Mouse (Mus musculus) hindbrain, embryonic 13.5 days (tissue): ENCODE results near the gene Zfp423. TPM values are rescaled to one million over a fixed set of nuclear protein-coding genes. Genes with fewer than 3 reads are reported as not detected.

Experiments
- ATAC-seq: fragments of 200-750 bp; cut with Nextera tagmentation; 2 replicates; pipeline ENCODE4 v1.8.0; 2017; ENCODE audit warnings: moderate TSS enrichment; ENCODE audit not compliant: low FRiP score
- H3K27ac ChIP-seq: fragments of 300-500 bp; sonication (generic); 2 replicates; pipeline ENCODE4 v1.5.1; 2015; ENCODE audit warnings: inconsistent platforms, mild to moderate bottlenecking, moderate library complexity
- H3K27me3 ChIP-seq: fragments of 300-500 bp; sonication (generic); 2 replicates; pipeline ENCODE4 v1.6.1; 2015; ENCODE audit warnings: mild to moderate bottlenecking, inconsistent platforms
- H3K36me3 ChIP-seq: fragments of 300-500 bp; sonication (generic); 2 replicates; pipeline ENCODE4 v1.6.1; 2015; ENCODE audit warnings: mild to moderate bottlenecking, inconsistent platforms
- H3K4me1 ChIP-seq: fragments of 300-500 bp; sonication (generic); replicated peaks from 2 replicates; pipeline ENCODE4 v1.6.1; 2015; ENCODE audit warnings: inconsistent platforms
- H3K4me2 ChIP-seq: fragments of 300-500 bp; sonication (generic); 2 replicates; pipeline ENCODE4 v1.6.1; 2015; ENCODE audit warnings: inconsistent platforms, mild to moderate bottlenecking, moderate library complexity
- H3K4me3 ChIP-seq: fragments of 300-500 bp; sonication (generic); 2 replicates; pipeline ENCODE4 v1.5.1; 2015; ENCODE audit warnings: mild to moderate bottlenecking, inconsistent platforms
- H3K9ac ChIP-seq: fragments of 300-500 bp; sonication (generic); 2 replicates; pipeline ENCODE4 v1.6.1; 2015; ENCODE audit warnings: mild to moderate bottlenecking, inconsistent platforms
- H3K9me3 ChIP-seq: fragments of 300-500 bp; sonication (generic); 2 replicates; pipeline ENCODE4 v1.6.1; 2016; ENCODE audit warnings: inconsistent platforms
- WGBS: fragments of 180-500 bp; shearing (Covaris S2); methylation state at CpG from one replicate; pipeline ENCODE4 v1.1.7; 2015; 5-methylcytosine and 5-hydroxymethylcytosine counted together
- polyA plus RNA-seq: library from polyadenylated mRNA; unstranded; fragments of >200 nt; fragmentation: Nextera tagmentation; extraction: Ambion mirVana; gene quantifications from 2 replicates; pipeline ENCODE4 v1.2.1, GENCODE M21; 2015

Gene Zfp423
- polyA plus RNA-seq, 1 experiment from 2014 or later, result 39.6 TPM

DNA sequence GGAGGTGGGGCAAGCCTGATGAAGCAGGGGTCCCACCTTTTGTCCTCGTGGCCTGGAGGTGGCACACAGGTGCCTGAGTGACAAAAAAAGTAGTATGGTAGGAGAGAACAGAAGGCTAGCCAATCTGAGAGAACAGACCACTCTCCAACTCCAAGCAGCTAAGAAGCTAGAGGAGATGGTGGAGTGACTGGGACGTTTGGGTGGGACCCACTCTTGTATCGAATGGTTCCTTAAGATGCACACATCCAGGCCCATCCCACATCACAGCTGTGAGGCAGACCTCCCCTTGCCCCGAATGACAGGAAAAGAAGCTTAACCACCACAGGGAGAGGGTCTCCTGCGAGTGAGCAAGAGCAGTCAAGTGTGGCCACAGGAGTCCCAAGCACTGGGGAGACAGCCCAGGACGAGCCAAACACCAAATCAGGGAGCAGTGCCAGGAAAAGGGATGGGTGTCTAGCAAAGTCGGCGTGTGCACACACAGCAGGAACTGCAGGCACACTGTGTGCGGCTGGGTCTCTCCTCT is 242.6 kb downstream of the Zfp423 start:
- WGBS, result 20% methylated on average over 9 of the region's 9 CpGs
- no peaks in the 10 kb centered on the region for H3K27me3 ChIP-seq
- peaks cover 91% of the 10 kb centered on the region for H3K4me1 ChIP-seq
- peak overlapping the region; percentile 48 for H3K4me2 ChIP-seq
- H3K27ac ChIP-seq, result peak overlapping the region; percentile 91
- 0 out of 2 replicates have a peak overlapping the region, but pooled peaks have one; percentile 11 for H3K4me3 ChIP-seq
- no peaks in the 10 kb centered on the region for H3K36me3 ChIP-seq
- ATAC-seq, result 0 out of 2 replicates have a peak, but pooled peaks have one; percentile 8
- H3K9ac ChIP-seq, result peak overlapping the region; percentile 65
- no peaks in the 10 kb centered on the region for H3K9me3 ChIP-seq

DNA sequence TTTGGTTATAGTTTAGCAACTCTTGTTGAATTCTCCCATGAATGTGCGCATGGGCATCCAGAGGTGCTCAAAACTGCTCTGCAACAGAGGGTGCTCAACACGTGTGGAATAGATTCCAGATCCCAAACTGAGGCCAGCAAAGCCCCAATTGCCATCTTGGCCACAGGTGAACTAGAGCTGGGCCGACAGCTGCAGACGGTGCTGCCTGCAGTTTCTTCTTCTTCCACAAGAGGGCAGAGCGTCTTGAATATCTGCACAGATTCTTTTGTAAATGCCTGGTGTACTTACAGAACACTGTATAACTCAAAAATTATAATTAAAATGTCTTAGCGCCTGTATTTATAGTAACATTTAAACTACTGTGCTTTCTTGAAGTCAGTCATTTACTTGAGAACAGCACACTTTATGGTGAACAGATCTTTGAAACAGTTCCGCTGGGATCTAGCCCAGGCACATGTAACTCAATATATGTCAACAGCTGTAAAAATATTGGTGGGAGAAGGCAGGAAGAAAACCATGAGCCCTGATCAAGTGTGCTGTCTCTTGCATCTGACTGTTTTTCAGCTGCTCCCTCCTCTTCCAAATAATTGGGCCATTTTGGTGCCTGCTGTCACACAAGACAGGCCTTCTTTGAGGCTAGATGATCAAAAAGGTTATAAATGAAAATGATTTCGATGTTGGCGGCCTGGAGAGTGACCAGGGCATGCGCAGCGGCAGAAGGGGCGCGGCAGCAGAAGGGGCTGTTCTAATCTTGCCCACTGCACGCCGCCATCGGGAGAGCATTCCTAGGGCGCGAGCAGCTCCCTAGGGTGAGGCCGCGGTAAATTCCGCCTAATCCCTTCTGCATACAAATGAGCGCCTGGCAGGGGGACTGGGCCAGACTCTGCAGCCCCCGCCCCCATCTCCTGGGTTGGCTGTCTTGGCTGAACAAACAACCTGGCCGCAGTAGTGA is 243.4 kb downstream of the Zfp423 start:
- Histone ChIP-seq H3K4me3 (0 out of 2 replicates have a peak overlapping the region, but pooled peaks have one; percentile 11), H3K9me3 (no peaks in the 10 kb centered on the region), H3K4me2 (peak overlapping the region; percentile 48), H3K27me3 (no peaks in the 10 kb centered on the region), H3K36me3 (no peaks in the 10 kb centered on the region), H3K4me1 (peaks cover 91% of the 10 kb centered on the region), H3K9ac (peak overlapping the region; percentile 65), H3K27ac (peak overlapping the region; percentile 91)
- ATAC-seq, result peak; percentile 57; the same call in 1 of the 2 replicates
- WGBS, result 7% methylated on average over 24 of the region's 24 CpGs

DNA sequence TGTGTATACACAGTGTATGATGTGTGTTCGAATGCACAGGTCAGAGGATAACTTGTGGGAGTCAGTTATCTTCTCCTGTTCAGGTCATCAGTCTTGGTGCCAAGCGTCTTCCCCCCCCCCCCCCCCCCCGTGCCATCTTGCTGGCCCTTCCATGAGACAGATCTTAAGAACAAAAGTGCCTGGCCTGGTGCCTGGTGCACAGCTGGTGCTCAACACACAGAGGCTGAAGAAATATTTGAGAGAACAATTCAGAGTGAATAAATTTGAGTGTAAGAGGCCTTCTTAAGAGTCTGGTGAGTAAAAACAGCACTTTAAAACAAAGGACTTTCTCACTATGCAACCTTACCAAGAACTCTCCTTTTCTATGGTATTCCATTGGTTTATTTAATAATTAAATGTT is 245.4 kb downstream of the Zfp423 start:
- no peak overlapping the region for H3K4me3 ChIP-seq
- H3K27ac ChIP-seq, result no peak overlapping the region
- H3K9me3 ChIP-seq, result no peaks in the 10 kb centered on the region
- no peaks in the 10 kb centered on the region for H3K36me3 ChIP-seq
- H3K9ac ChIP-seq, result no peak overlapping the region
- 54% methylated on average over 3 of the region's 3 CpGs for WGBS
- peaks cover 85% of the 10 kb centered on the region for H3K4me1 ChIP-seq
- H3K4me2 ChIP-seq, result no peak overlapping the region
- no peak for ATAC-seq
- no peaks in the 10 kb centered on the region for H3K27me3 ChIP-seq

DNA sequence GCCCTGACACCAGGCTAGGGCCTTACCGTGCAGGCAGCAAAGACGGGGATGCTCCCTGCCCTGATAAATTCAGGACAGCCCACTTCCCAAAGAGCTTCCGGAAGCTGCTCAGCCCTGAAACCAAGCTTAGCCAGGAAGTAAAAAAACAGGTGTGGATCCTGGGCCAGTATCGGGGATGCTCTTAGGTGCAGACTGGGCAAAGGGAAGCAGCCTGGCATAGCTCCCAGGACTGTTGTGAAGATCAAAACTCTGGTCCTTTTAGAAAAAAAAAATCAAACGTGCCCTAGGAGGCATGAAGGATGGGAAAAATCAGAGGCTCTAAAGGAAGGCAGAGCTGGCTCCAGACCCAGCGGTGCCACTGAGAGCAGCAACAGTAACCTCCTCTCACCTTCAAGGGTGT is 247.4 kb downstream of the Zfp423 start:
- Histone ChIP-seq H3K27ac (peak overlapping the region; percentile 80), H3K9ac (peak overlapping the region; percentile 39; the same call in 1 of the 2 replicates), H3K4me1 (peaks cover 85% of the 10 kb centered on the region), H3K27me3 (no peaks in the 10 kb centered on the region), H3K4me2 (no peak overlapping the region), H3K36me3 (no peaks in the 10 kb centered on the region), H3K9me3 (no peaks in the 10 kb centered on the region), H3K4me3 (no peak overlapping the region)
- no peak for ATAC-seq
- WGBS, result 68% methylated on average over 6 of the region's 6 CpGs

DNA sequence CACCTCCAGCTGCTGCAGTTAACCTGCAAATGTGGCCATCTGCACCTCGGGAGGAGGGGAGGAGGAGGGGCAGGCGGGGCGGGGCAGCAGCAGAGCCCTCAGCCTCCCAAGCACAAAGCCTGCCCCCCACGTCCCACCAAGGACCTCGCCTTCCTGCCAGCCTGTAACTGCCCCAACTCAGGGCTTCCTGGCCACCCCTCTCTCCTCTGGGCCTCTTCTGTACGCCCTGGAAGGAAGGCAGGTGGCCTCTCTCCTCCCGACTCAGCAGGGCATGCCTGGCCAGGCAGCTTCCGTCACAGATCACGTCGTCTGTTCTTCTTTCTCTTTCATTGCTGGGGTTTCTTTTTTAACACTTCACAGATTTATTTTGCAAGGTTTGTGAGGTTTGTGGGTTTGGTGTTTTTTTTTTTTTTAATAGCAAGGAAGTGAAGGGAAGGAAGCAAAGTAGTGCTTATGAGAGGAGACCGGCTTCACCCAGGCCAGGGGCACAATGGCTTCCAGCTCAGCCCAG is 251.2 kb downstream of the Zfp423 start:
- H3K9ac ChIP-seq, result peak overlapping the region; percentile 56
- 17% methylated on average over 11 of the region's 11 CpGs for WGBS
- no peaks in the 10 kb centered on the region for H3K36me3 ChIP-seq
- peak overlapping the region; percentile 33 for H3K4me2 ChIP-seq
- H3K27me3 ChIP-seq, result no peaks in the 10 kb centered on the region
- no peaks in the 10 kb centered on the region for H3K9me3 ChIP-seq
- H3K4me1 ChIP-seq, result peaks cover 82% of the 10 kb centered on the region
- H3K27ac ChIP-seq, result peak overlapping the region; percentile 93
- peak; percentile 58 for ATAC-seq
- H3K4me3 ChIP-seq, result no peak overlapping the region

DNA sequence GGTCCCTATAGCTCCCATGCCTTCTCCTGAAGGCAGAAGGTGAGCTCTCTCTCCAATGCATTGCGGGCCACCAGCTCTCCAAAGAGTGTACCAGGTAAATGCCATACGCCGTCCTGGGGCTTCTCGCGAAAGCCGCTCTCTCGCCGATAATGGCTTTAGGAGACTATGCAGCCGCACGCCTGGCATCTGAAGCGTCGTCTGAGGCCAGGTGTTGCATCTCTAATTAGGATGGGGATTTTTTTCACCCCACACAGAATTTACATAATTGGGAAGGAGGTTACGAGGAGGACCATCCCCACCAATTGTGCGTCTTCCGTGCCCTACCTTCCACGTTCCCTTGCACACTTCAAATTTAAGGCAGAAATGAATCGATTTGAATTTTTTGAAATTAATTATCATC is 252.2 kb downstream of the Zfp423 start:
- Histone ChIP-seq H3K27me3 (no peaks in the 10 kb centered on the region), H3K4me3 (no peak overlapping the region), H3K4me1 (peaks cover 83% of the 10 kb centered on the region), H3K27ac (peak overlapping the region; percentile 93), H3K9me3 (no peaks in the 10 kb centered on the region), H3K9ac (peak overlapping the region; percentile 13; the same call in 1 of the 2 replicates), H3K36me3 (no peaks in the 10 kb centered on the region), H3K4me2 (peak overlapping the region; percentile 33)
- WGBS, result 47% methylated on average over 17 of the region's 17 CpGs
- ATAC-seq, result no peak

DNA sequence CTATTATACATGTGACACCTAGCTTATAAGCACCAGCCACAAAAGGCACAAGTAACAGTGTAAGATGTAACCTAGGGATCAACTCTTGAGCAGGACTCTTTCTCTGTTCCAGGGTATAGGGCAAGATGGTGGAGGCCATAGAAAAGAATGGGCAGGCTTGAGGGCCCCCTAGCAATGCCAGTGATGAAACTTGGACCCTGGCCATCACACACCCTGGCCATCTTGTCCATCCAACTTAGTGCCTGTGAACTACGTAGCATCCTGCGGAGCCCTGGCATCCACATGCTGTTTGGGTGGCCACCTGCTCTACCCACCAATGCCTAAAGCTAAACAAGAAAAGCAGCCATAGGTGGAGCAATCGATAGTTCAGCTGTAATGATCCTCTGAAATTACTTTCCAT is 254.6 kb downstream of the Zfp423 start:
- Histone ChIP-seq H3K27ac (no peak overlapping the region), H3K27me3 (no peaks in the 10 kb centered on the region), H3K4me3 (no peak overlapping the region), H3K9me3 (no peaks in the 10 kb centered on the region), H3K4me1 (peaks cover 86% of the 10 kb centered on the region), H3K9ac (no peak overlapping the region), H3K36me3 (no peaks in the 10 kb centered on the region), H3K4me2 (no peak overlapping the region)
- no peak for ATAC-seq
- WGBS, result 95% methylated on average over 3 of the region's 3 CpGs

DNA sequence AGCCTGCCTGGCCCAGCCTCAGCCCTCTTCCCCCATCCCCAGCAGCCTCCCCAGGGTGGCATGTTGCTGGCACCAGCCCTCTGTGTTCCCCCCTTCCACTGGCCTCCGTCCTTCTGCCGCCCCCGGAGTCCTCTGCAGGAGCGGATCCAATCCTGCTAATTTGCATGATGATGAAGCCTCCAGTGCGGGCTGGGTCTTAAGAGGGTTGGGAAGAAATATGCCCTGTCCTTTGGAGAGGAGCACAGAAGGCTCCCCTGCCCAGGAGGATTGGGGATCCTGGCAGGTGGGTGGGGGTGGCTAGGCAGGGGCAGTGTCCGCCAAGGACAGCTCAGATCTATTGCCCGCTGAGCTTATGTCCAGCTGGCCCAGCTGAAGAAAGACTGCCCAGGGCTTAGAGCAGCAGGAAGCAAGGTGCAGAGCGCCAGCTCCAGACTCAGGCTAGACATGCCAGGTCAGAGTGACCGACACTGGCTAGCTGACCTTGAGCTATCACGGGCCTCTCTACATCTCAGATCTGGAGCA is 256.5 kb downstream of the Zfp423 start:
- peak overlapping the region; percentile 47 for H3K9ac ChIP-seq
- no peaks in the 10 kb centered on the region for H3K36me3 ChIP-seq
- H3K9me3 ChIP-seq, result no peaks in the 10 kb centered on the region
- no peak overlapping the region for H3K4me3 ChIP-seq
- WGBS, result 14% methylated on average over 10 of the region's 10 CpGs
- ATAC-seq, result peak; percentile 71
- H3K27me3 ChIP-seq, result no peaks in the 10 kb centered on the region
- peak overlapping the region; percentile 88 for H3K27ac ChIP-seq
- peaks cover 73% of the 10 kb centered on the region for H3K4me1 ChIP-seq
- peak overlapping the region; percentile 3; the same call in 1 of the 2 replicates for H3K4me2 ChIP-seq

DNA sequence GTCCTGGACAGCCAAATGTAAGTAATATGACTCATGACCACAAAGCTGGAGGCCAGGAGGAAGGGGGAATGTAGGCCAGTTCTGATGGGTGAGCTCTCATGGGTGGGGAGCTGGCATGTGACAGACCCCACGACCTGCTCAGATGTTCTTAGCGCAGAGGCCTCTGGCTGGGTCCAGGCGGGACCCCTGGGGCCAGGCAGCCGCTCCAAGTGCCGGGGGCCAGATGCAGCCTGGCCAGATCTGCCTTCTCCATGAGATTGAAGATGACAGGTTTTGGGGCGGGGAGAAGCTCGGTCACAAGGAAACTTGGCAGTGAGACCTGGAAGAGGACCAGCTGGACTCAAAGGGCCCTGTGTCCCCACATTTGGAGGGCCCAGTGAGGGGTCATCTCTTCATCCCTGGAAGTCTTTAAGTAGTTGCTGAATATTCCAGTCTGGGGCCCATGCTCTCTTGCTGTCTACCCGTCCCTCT is 257.3 kb downstream of the Zfp423 start:
- WGBS, result 37% methylated on average over 8 of the region's 8 CpGs
- Histone ChIP-seq H3K4me3 (no peak overlapping the region), H3K27ac (peak overlapping the region; percentile 88), H3K4me1 (peaks cover 72% of the 10 kb centered on the region), H3K9me3 (no peaks in the 10 kb centered on the region), H3K36me3 (no peaks in the 10 kb centered on the region), H3K4me2 (no peak overlapping the region), H3K9ac (peak overlapping the region; percentile 47; the same call in 1 of the 2 replicates), H3K27me3 (no peaks in the 10 kb centered on the region)
- peak; percentile 19 for ATAC-seq

DNA sequence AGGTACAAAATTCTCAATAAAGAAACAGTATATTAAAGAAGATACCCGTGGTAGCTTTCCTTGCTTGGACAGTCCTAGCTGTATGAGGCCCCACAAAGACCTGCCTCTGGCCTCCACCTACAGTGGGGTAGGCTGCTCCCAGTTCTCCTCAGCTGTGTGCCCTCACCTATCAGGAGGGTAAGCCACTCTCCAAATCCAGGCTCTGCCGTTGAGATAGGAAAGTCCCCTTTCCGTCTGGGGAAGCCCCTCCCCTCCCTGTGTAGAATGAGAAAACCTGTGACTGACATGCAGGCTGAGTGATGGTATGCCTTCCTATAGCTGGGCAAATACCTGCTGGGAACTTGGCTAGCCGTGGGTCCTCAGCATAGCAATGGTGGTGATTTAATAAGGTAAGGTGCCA is 257.8 kb downstream of the Zfp423 start:
- H3K4me1 ChIP-seq, result peaks cover 72% of the 10 kb centered on the region
- H3K36me3 ChIP-seq, result no peaks in the 10 kb centered on the region
- no peak overlapping the region; the same call in 1 of the 2 replicates for H3K9ac ChIP-seq
- no peaks in the 10 kb centered on the region for H3K9me3 ChIP-seq
- H3K4me3 ChIP-seq, result no peak overlapping the region
- no peak overlapping the region for H3K4me2 ChIP-seq
- peak overlapping the region; percentile 88 for H3K27ac ChIP-seq
- WGBS, result 56% methylated on average over 4 of the region's 4 CpGs
- H3K27me3 ChIP-seq, result no peaks in the 10 kb centered on the region
- ATAC-seq, result peak; percentile 25; the same call in 1 of the 2 replicates

DNA sequence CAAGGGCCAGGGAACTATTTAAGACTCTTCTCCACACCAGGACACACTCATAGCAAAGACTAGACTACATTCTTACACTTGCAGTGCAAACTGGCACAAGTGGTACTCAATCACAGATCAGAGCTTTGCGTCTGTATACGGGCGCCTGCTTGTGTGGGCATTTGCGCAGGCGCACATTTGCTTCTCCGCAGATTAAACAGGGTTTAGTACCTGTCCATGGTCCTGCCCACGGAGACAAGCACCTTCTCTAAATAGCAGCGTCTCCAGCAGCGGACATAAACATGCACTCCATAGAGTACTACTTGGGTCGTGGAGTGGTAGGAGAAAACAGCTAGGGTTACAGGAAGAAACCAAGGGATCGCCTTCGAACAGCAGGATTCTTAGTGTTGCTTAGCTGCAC is 259.1 kb downstream of the Zfp423 start:
- Histone ChIP-seq H3K4me3 (no peak overlapping the region), H3K4me1 (peaks cover 82% of the 10 kb centered on the region)

DNA sequence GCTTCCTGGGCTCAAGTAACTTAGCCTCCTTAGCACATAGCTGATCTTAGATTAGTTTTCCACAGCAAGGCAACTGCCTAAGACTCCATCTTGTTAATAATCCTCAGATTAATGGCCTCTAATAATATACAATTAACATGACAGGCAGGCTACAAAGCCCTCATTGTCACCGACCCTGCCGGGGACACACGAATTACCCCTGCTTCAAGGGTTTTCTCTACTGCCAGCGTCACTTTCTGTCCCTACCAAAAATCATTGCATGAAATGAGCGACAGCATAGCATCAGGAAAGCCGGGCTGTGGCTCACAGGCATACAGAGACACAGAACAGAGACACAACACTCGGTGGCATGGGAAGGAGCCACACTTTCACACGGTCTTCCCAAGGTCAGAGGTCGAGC is 262.3 kb downstream of the Zfp423 start:
- Histone ChIP-seq H3K4me3 (no peak overlapping the region), H3K27me3 (no peaks in the 10 kb centered on the region), H3K27ac (peak overlapping the region; percentile 25), H3K9me3 (no peaks in the 10 kb centered on the region), H3K36me3 (no peaks in the 10 kb centered on the region), H3K9ac (no peak overlapping the region), H3K4me1 (peaks cover 83% of the 10 kb centered on the region), H3K4me2 (no peak overlapping the region)
- WGBS, result 34% methylated on average over 9 of the region's 9 CpGs
- no peak for ATAC-seq

More for the DNA sequence above, 259.1 kb downstream of the Zfp423 start:
- no peaks in the 10 kb centered on the region for H3K27me3 ChIP-seq
- no peaks in the 10 kb centered on the region for H3K36me3 ChIP-seq
- H3K27ac ChIP-seq, result 0 out of 2 replicates have a peak overlapping the region, but pooled peaks have one; percentile 12
- no peak overlapping the region for H3K4me2 ChIP-seq
- no peak for ATAC-seq
- WGBS, result 77% methylated on average over 12 of the region's 12 CpGs
- H3K9me3 ChIP-seq, result no peaks in the 10 kb centered on the region
- no peak overlapping the region for H3K9ac ChIP-seq
